Mouse (Mus musculus) olfactory bulb, adult 2 months (tissue): Measurements from ENCODE around the gene Cdc37. TPM values are rescaled to one million over a fixed set of nuclear protein-coding genes. Genes with fewer than 3 reads are reported as not detected.
A peak's percentile ranks its signal among the peaks of the same experiment; 100 is the strongest.

Source experiments
- H3K27ac ChIP-seq: fragments of 200-500 bp; 2 replicates; pipeline ENCODE4 v1.5.1; 2012; ENCODE audit warnings: low read depth, low read length; ENCODE audit not compliant: insufficient read depth
- H3K4me1 ChIP-seq: fragments of 200-500 bp; 2 replicates; pipeline ENCODE4 v1.6.1; 2012; ENCODE audit warnings: low read length; ENCODE audit not compliant: control insufficient read depth, insufficient read depth
- H3K4me3 ChIP-seq: fragments of 200-500 bp; 2 replicates; pipeline ENCODE4 v1.5.1; 2012; ENCODE audit warnings: mild to moderate bottlenecking, low read depth, low read length, moderate library complexity; ENCODE audit not compliant: insufficient read depth
- CTCF ChIP-seq: fragments of 200-500 bp; IDR thresholded peaks from 2 replicates; pipeline ENCODE4 v1.5.1; 2012; ENCODE audit warnings: low read depth, mild to moderate bottlenecking, low read length, moderate library complexity; ENCODE audit not compliant: insufficient read depth
- POLR2A ChIP-seq: fragments of 200-500 bp; IDR thresholded peaks from 2 replicates; pipeline ENCODE4 v1.6.1; 2012; ENCODE audit warnings: mild to moderate bottlenecking, low read depth, low read length, moderate library complexity; ENCODE audit not compliant: insufficient read depth
- WGBS: fragments of 180-500 bp; shearing (Covaris S2); methylation state at CpG from one replicate; pipeline ENCODE4 v1.1.7; 2018; 5-methylcytosine and 5-hydroxymethylcytosine counted together
- polyA plus RNA-seq: library from polyadenylated mRNA; stranded (reverse); fragments of >200 nt; gene quantifications from 2 replicates; pipeline ENCODE4 v1.2.4, GENCODE M21; 2012; ENCODE audit warnings: low replicate concordance; ENCODE audit not compliant: missing spikeins, insufficient read depth, insufficient read length

Gene Cdc37
- polyA plus RNA-seq, 1 experiment: 282 TPM

GRCm38 (mm10) chr9:21163086-21164050, 13.6 kb upstream of the Cdc37 start:
- 26% methylated on average over 11 of the region's 11 CpGs for WGBS
- Histone ChIP-seq H3K4me3 (peak overlapping the region; percentile 42), H3K27ac (peak overlapping the region; percentile 93), H3K4me1 (peaks cover 37% of the 10 kb centered on the region)
- no peak for TF ChIP-seq CTCF
- TF ChIP-seq POLR2A: no peak

- Histone ChIP-seq H3K4me3 (peak overlapping the region; percentile 64), H3K4me1 (peaks cover 27% of the 10 kb centered on the region), H3K27ac (peak overlapping the region; percentile 83)
- TF ChIP-seq CTCF: peak; percentile 81; the same call in 1 of the 2 replicates
- peak; percentile 55; the same call in 1 of the 2 replicates for TF ChIP-seq POLR2A
- WGBS: under 1% methylated on average over 52 of the region's 52 CpGs
These were observed 11.6 kb upstream of the Cdc37 start for GRCm38 (mm10) chr9:21161209-21161909.

- no peak overlapping the region for H3K27ac ChIP-seq
- 83% methylated on average over 3 of the region's 3 CpGs for WGBS
- TF ChIP-seq CTCF (no peak), POLR2A (no peak)
- H3K4me1 ChIP-seq: peaks cover 14% of the 10 kb centered on the region
- H3K4me3 ChIP-seq: no peak overlapping the region
These were observed 5.0 kb upstream of the Cdc37 start for GRCm38 (mm10) chr9:21154787-21155186.

- H3K27ac ChIP-seq: peak overlapping the region; percentile 2; the same call in 1 of the 2 replicates
- 3% methylated on average over 5 of the region's 5 CpGs for WGBS
- TF ChIP-seq CTCF (no peak), POLR2A (no peak)
- H3K4me1 ChIP-seq: peaks cover 17% of the 10 kb centered on the region
- H3K4me3 ChIP-seq: peak overlapping the region; percentile 37
These were observed 4.1 kb upstream of the Cdc37 start for GRCm38 (mm10) chr9:21153833-21154232.

- H3K4me3 ChIP-seq: peak overlapping the region; percentile 37
- H3K4me1 ChIP-seq: peaks cover 17% of the 10 kb centered on the region
- peak overlapping the region; percentile 2; the same call in 1 of the 2 replicates for H3K27ac ChIP-seq
- TF ChIP-seq CTCF: no peak
- no peak for TF ChIP-seq POLR2A
- WGBS: 4% methylated on average over 12 of the region's 12 CpGs
These were observed 3.5 kb upstream of the Cdc37 start for GRCm38 (mm10) chr9:21153331-21153730.

- no peak overlapping the region for H3K27ac ChIP-seq
- 2% methylated on average over 11 of the region's 11 CpGs for WGBS
- TF ChIP-seq CTCF: peak; percentile 55
- TF ChIP-seq POLR2A: no peak
- H3K4me1 ChIP-seq: peaks cover 22% of the 10 kb centered on the region
- no peak overlapping the region for H3K4me3 ChIP-seq
These were observed 2.9 kb upstream of the Cdc37 start for GRCm38 (mm10) chr9:21152715-21153114.

- 6% methylated on average over 8 of the region's 8 CpGs for WGBS
- TF ChIP-seq POLR2A (no peak), CTCF (no peak)
- Histone ChIP-seq H3K4me1 (peaks cover 28% of the 10 kb centered on the region), H3K4me3 (peak overlapping the region; percentile 64), H3K27ac (no peak overlapping the region)
These were observed 617 bp downstream of the Cdc37 start for GRCm38 (mm10) chr9:21149077-21149653.

GRCm38 (mm10) chr9:21148427-21148826, 1.4 kb downstream of the Cdc37 start:
- TF ChIP-seq POLR2A (no peak), CTCF (no peak)
- Histone ChIP-seq H3K4me3 (no peak overlapping the region), H3K4me1 (peaks cover 24% of the 10 kb centered on the region), H3K27ac (no peak overlapping the region)

- Histone ChIP-seq H3K4me1 (peaks cover 20% of the 10 kb centered on the region), H3K4me3 (no peak overlapping the region), H3K27ac (no peak overlapping the region)
- TF ChIP-seq POLR2A (no peak), CTCF (no peak)
- WGBS: 49% methylated on average over 10 of the region's 10 CpGs
These were observed 3.1 kb downstream of the Cdc37 start for GRCm38 (mm10) chr9:21146722-21147121.

GRCm38 (mm10) chr9:21145431-21145830, 4.4 kb downstream of the Cdc37 start:
- Histone ChIP-seq H3K27ac (no peak overlapping the region), H3K4me3 (no peak overlapping the region), H3K4me1 (peaks cover 20% of the 10 kb centered on the region)
- TF ChIP-seq CTCF (no peak), POLR2A (no peak)
- 88% methylated on average over 4 of the region's 4 CpGs for WGBS
